Mouse (Mus musculus): ENCODE measurements around the gene Adck2. TPM values are rescaled to one million over a fixed set of nuclear protein-coding genes. Genes with fewer than 3 reads are reported as not detected.

The Adck2 gene
- total RNA-seq, 2 experiments from 2014 or later, result 5.3 to 6.2 TPM

GRCm38 (mm10) chr6:39562166-39563015 is 11.3 kb upstream of the Adck2 start:
- intact Hi-C loops (cut with DNase I), result loop anchor here (1.0 kb wide), 1 partner anchor 99 kb away; no protein-coding TSS in a partner anchor
- no peak overlapping the region for H3K27ac ChIP-seq
- DNase-seq, result peak; percentile 75
- TF ChIP-seq CTCF (IDR thresholded peaks at IDR 0.05), result peak; percentile 89
- peak overlapping the region; percentile 27; the same call in 1 of the 2 replicates for H3K4me3 ChIP-seq

DNA sequence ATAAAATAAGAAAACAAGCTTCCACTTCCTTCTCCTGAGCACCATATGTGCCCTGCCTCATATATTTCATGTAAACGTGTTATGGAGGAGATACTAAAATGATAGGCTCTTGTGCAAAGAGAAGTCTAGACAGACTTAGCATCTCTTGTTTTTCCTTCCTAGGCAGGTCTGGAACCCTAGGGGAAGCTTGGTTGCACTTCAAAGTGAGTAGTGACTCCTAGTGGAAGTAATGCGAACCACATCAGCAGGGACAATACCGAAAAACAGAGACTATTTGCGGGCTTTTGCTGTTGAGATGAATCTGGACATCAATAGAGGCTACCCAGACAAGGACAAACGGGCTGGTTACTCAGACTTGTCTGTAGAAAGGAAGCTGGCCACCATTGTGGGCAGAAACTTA is 6.1 kb upstream of the Adck2 start:
- intact Hi-C loops (cut with DNase I), result loop anchor here (5.0 kb wide), 1 partner anchor 215 kb away; no protein-coding TSS in a partner anchor
- peak; percentile 68 for TF ChIP-seq CTCF (IDR thresholded peaks at IDR 0.05)
- Histone ChIP-seq H3K27ac (no peak overlapping the region), H3K4me3 (no peak overlapping the region)
- DNase-seq, result no peak

DNA sequence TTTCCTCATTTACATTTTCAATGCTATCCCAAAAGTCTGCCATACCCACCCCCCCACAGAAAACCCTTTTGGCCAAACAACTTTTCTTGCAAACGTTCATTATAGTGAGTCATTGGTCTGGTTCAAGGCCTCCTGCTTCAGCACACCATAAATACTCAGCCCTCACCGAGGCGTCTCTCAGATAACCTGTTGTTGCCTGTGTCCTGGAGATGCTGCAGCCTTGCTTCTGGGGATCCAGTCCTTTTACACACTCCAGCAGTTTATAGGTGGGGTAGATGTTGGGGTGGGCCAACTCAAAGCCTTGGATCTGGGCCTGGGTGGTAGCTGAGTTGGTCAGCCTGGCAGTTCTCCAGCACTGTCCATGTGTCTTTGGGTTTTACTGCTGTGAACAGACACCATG is 3.2 kb upstream of the Adck2 start:
- Histone ChIP-seq H3K27ac (no peak overlapping the region), H3K4me3 (no peak overlapping the region)
- TF ChIP-seq CTCF (IDR thresholded peaks at IDR 0.05), result no peak
- DNase-seq, result no peak
- intact Hi-C loops (cut with DNase I), result no loop called here

DNA sequence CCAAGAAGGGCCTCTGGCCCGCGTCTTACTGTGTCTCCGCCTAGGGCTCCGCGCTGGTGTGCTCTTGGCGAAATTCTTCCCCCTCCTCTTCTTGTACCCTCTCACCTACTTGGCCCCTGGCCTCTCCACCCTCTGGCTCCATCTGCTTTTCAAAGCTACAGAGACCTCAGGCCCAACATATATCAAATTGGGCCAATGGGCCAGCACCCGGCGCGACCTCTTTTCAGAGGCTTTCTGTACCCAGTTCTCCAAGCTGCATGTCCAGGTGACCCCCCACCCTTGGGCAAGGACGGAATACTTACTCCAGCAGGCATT is 839 bp downstream of the Adck2 start:
- Histone ChIP-seq H3K4me3 (peak overlapping the region; percentile 92), H3K27ac (peak overlapping the region; percentile 88)
- intact Hi-C loops (cut with DNase I), result no loop called here
- no peak for TF ChIP-seq CTCF (IDR thresholded peaks at IDR 0.05)
- DNase-seq, result no peak

DNA sequence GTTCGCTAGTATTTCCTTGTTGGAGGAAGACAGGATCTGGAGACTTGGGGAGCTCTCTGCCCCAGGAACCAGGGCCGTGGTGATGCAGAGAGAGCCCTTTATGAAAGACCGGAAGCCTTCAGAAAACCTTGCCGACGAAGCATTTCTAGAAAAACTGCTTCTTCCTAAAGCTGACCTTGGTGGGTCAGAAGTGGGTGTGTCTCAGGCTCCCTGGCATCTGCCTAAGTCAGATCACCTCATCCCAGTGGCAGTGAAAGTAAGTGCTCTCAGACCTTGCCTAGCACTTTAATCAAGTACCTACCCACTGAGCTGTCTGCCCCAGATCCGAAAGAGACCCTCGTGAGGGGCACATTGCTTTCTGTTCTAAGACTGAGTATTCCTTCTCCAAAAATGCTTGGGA is 1.3 kb downstream of the Adck2 start:
- Histone ChIP-seq H3K27ac (peak overlapping the region; percentile 88; the same call in 1 of the 2 replicates), H3K4me3 (peak overlapping the region; percentile 92)
- intact Hi-C loops (cut with DNase I), result no loop called here
- DNase-seq, result no peak
- TF ChIP-seq CTCF (IDR thresholded peaks at IDR 0.05), result no peak

DNA sequence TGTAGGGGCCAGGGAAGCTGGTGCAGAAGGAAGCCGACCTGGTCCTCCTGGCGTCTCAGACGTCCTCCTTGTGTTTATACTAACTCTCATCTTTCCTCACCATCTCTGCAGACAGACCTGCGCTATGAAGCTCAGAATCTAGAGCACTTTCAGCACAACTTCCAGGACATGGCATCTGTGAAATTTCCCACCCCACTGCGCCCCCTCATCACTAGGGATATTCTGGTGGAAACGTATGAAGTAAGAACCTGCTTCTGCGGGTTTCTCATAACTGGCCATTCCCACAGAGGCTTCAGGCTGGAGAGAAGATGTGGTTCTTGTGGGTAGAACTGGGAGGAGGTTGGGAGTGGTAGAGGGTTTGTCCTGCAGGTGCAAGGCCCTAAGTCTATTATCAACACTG is 5.9 kb downstream of the Adck2 start:
- DNase-seq, result no peak
- intact Hi-C loops (cut with DNase I), result no loop called here
- no peak overlapping the region for H3K27ac ChIP-seq
- no peak for TF ChIP-seq CTCF (IDR thresholded peaks at IDR 0.05)
- H3K4me3 ChIP-seq, result no peak overlapping the region

GRCm38 (mm10) chr6:39580558-39580957 is 6.9 kb downstream of the Adck2 start:
- no peak for TF ChIP-seq CTCF (IDR thresholded peaks at IDR 0.05)
- intact Hi-C loops (cut with DNase I), result no loop called here
- no peak overlapping the region for H3K4me3 ChIP-seq
- H3K27ac ChIP-seq, result no peak overlapping the region
- no peak for DNase-seq

GRCm38 (mm10) chr6:39581087-39581784 is 7.6 kb downstream of the Adck2 start:
- no peak for DNase-seq
- no peak overlapping the region for H3K27ac ChIP-seq
- intact Hi-C loops (cut with DNase I), result no loop called here
- no peak for TF ChIP-seq CTCF (IDR thresholded peaks at IDR 0.05)
- no peak overlapping the region for H3K4me3 ChIP-seq

DNA sequence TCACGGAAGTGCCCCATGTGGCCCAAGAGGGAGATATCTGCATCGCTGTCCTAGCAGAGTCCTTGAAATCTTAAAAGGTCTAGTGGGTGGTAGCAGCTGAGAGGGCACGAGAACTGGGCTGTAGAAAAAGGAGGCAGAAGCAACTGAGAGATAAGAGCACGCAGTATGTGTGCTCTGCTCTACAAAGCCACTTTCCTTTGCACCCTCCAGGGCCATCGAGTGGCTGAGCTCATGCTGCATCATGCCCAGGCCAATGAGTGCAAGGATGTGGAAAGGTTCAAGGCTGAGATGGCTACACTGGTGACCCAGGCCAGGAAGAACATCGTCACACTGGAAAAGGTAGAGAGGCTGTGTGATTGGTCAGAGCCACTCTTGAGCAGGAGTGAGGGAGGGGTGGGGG is 11.8 kb downstream of the Adck2 start, which contains the start of gene Gm42420:
Gm42420 (plus strand) TSS at position 237 of the 400 bp plus-strand sequence.
- Histone ChIP-seq H3K27ac (no peak within 1 kb of the TSS), H3K4me3 (no peak within 1 kb of the TSS)
- DNase-seq, result no peak
- intact Hi-C loops (cut with DNase I), result no loop called here
- no peak for TF ChIP-seq CTCF (IDR thresholded peaks at IDR 0.05)

DNA sequence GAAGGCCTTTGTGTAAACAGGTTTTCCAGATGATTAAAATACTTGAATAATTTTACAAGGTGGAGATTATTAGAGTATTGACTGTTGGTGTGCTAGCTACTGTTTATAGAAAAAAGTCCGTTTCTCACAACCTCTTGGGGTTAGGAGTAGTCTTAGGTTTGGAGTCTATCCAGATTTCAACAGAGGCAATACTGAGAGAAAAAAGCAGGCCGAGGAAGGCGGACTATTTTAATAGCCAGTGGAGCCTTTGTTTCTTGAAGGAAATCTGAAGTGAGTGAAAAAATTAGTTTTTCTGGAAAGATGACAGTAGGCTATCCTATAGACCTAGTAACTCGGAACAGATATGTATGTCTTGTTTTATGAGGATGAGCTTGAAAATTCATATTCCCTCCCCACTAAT is 17.8 kb downstream of the Adck2 start:
- H3K4me3 ChIP-seq, result peak overlapping the region; percentile 83
- no peak for DNase-seq
- intact Hi-C loops (cut with DNase I), result loop anchor here (5.0 kb wide), 1 partner anchor 136 kb away; the partner anchor contains the start of gene Braf
- TF ChIP-seq CTCF (IDR thresholded peaks at IDR 0.05), result no peak
- H3K27ac ChIP-seq, result peak overlapping the region; percentile 98

DNA sequence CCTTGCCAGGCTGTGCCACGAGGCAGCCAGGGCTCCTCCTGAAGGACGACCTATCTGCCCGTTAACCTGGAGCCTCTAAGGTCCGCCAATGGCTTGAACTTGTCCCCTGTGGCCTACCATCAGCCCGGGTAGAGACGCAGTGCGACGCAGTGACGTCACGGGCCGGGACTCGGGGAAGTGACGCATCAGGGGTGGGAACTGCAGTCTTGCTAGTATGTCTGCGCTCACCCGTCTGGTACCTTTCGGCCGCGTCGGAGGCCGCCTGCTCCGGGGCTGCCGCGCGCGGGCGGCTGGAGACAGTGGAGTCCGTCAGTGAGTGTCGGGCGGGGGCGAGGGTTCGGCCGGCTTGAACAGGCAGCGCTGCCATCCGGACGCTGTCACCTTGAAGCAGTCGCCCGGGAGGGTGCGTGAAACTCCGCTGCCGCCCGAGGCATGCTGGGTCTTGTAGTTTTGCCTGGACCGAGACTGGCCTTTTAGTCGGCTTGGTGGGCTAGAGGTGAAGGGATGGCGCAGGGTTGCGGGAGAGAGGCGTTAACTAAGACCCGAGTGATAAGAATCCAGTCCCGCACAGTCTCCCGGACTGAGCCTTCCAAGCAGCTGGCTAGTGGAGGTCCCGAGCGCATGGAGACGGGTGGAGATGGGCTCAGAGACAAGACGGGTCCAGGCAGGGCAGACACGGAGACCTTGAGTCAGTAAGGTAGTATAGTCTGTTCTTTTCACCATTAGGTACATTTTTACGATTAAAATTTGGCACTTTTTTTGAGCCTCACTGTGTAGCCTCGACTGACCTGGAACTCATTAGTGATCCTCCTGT is 18.9 kb downstream of the Adck2 start, which contains the start of gene Ndufb2:
Ndufb2 (plus strand) TSS at position 174 of the 814 bp plus-strand sequence.
- H3K27ac ChIP-seq, result peak within 1 kb of the TSS; percentile 98
- H3K4me3 ChIP-seq, result peak within 1 kb of the TSS; percentile 83
- TF ChIP-seq CTCF (IDR thresholded peaks at IDR 0.05), result no peak
- intact Hi-C loops (cut with DNase I), result loop anchor here (5.0 kb wide), 1 partner anchor 135 kb away; the partner anchor contains the start of gene Braf
- DNase-seq, result peak; percentile 96

GRCm38 (mm10) chr6:39600851-39601250 is 27.2 kb downstream of the Adck2 start:
- TF ChIP-seq CTCF (IDR thresholded peaks at IDR 0.05), result no peak
- intact Hi-C loops (cut with DNase I), result no loop called here

More at GRCm38 (mm10) chr6:39600851-39601250, 27.2 kb downstream of the Adck2 start:
- no peak overlapping the region for H3K4me3 ChIP-seq
- DNase-seq, result no peak
- H3K27ac ChIP-seq, result no peak overlapping the region

Measured in gastrocnemius, adult 2 months (tissue).